Mouse (Mus musculus) neural tube, embryonic 14.5 days (tissue): ENCODE data around the gene Dffb. TPM values are rescaled to one million over a fixed set of nuclear protein-coding genes. Genes with fewer than 3 reads are reported as not detected.
A peak's percentile ranks its signal among the peaks of the same experiment; 100 is the strongest.
"Not testable (repeated sequence)": the region's sequence is repeated elsewhere in the genome, so short reads cannot be mapped to it uniquely, and the experiment has no call there.

Source experiments
- ATAC-seq: fragments of 200-750 bp; cut with Nextera tagmentation; 2 replicates; pipeline ENCODE4 v1.8.0; 2017; ENCODE audit warnings: low read depth, mild to moderate bottlenecking, moderate TSS enrichment, moderate library complexity
- H3K27ac ChIP-seq: fragments of 300-500 bp; sonication (generic); 2 replicates; pipeline ENCODE4 v1.5.1; 2014; ENCODE audit warnings: low read depth, mild to moderate bottlenecking, control low read depth, low read length, moderate library complexity, mixed read lengths
- H3K27me3 ChIP-seq: fragments of 300-500 bp; sonication (generic); 2 replicates; pipeline ENCODE4 v1.6.1; 2014; ENCODE audit warnings: low read length; ENCODE audit not compliant: control insufficient read depth, insufficient read depth
- H3K36me3 ChIP-seq: fragments of 300-500 bp; sonication (generic); 2 replicates; pipeline ENCODE4 v1.6.1; 2014; ENCODE audit warnings: low read length, mixed read lengths; ENCODE audit not compliant: control insufficient read depth, insufficient read depth
- H3K4me1 ChIP-seq: fragments of 300-500 bp; sonication (generic); 2 replicates; pipeline ENCODE4 v1.6.1; 2014; ENCODE audit warnings: low read length; ENCODE audit not compliant: control insufficient read depth, insufficient read depth
- H3K4me2 ChIP-seq: fragments of 300-500 bp; sonication (generic); 2 replicates; pipeline ENCODE4 v1.6.1; 2014; ENCODE audit warnings: mild to moderate bottlenecking, low read depth, low read length, control low read depth
- H3K4me3 ChIP-seq: fragments of 300-500 bp; sonication (generic); 2 replicates; pipeline ENCODE4 v1.5.1; 2014; ENCODE audit warnings: low read depth, low read length, control low read depth, mixed read lengths
- H3K9ac ChIP-seq: fragments of 300-500 bp; sonication (generic); replicated peaks from 2 replicates; pipeline ENCODE4 v1.6.1; 2014; ENCODE audit warnings: low read depth, mild to moderate bottlenecking, control low read depth, low read length, mixed read lengths
- H3K9me3 ChIP-seq: fragments of 300-500 bp; sonication (generic); 2 replicates; pipeline ENCODE4 v1.6.1; 2016; ENCODE audit warnings: low read length; ENCODE audit not compliant: control insufficient read depth
- whole genome bisulfite sequencing: fragments of 180-500 bp; shearing (Covaris S2); extraction: QIAGEN DNeasy Blood & Tissue Kit; methylation state at CpG from one replicate; pipeline ENCODE4 v1.1.7; 2014; 5-methylcytosine and 5-hydroxymethylcytosine counted together
- polyA plus RNA-seq: library from polyadenylated mRNA; unstranded; fragments of >200 nt; fragmentation: Nextera tagmentation; extraction: Ambion mirVana; gene quantifications from 2 replicates; pipeline ENCODE4 v1.2.1, GENCODE M21; 2014

Gene Dffb
- polyA plus RNA-seq, 1 experiment from 2014 or later, result 12.5 TPM

DNA sequence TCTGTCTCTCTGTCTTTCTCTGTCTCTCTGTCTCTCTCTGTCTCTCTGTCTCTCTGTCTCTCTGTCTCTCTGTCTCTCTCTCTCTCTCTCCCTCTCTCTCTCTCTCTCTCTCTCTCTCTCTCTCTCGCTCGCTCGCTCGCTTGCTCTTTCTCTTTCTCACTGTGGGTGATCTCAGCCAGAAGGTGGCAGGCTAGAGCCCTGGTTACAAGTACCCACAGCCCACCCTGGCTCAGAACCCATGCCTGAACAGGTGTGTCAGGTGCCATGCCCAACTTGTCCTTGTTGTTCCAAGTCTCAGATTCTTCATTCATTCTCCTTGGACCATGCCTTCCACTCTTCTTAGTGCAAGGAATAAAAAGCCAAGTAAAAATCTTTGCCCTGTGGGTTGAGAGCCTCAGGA is 52.8 kb downstream of the Dffb start:
- not testable (repeated sequence) for H3K36me3 ChIP-seq, ATAC-seq, H3K4me3 ChIP-seq, H3K27me3 ChIP-seq, H3K9me3 ChIP-seq, H3K27ac ChIP-seq, H3K4me2 ChIP-seq, H3K4me1 ChIP-seq, H3K9ac ChIP-seq
- 43% methylated on average over 4 of the region's 4 CpGs for WGBS

DNA sequence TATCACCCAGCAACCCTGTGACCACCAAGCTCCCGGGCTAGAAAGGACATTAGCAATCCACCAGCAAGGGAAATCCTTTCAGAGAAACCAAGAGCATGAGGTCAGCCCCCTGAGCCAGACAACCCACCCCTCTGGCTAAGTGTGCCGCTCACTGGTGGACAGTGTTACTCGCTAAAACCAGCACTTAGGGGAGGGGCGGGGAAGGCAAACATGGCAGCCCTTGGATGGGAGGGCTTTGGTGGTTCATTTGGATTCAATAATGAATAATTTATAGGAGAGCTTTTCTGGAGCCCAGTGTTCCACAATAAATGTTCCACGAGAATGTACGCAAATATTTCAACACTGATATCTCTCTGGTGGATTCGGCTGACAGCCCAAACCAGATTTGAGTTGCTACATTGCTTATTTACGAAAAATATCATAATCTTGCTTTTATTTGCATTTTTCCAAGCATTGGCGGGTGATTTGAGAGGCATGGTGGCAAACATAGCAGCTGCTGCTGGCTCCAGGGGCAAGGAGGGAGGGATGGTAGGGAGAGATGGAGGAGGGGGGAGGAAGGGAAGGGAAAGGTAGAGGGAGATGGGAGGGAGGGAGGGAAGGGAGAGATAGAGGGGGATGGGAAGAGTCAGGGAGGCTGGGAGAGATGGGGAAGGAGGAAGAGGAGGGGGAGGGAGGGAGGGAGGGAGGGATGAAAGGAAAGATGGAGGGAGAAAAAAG is 54.3 kb downstream of the Dffb start:
- H3K27ac ChIP-seq, result peak overlapping the region; percentile 16; the same call in 1 of the 2 replicates
- H3K9ac ChIP-seq, result no peak overlapping the region
- H3K9me3 ChIP-seq, result no peaks in the 10 kb centered on the region
- ATAC-seq, result no peak
- H3K4me3 ChIP-seq, result no peak overlapping the region
- WGBS, result 48% methylated on average over 9 of the region's 9 CpGs
- H3K27me3 ChIP-seq, result no peaks in the 10 kb centered on the region
- no peaks in the 10 kb centered on the region for H3K4me1 ChIP-seq
- H3K4me2 ChIP-seq, result no peak overlapping the region
- H3K36me3 ChIP-seq, result no peaks in the 10 kb centered on the region

DNA sequence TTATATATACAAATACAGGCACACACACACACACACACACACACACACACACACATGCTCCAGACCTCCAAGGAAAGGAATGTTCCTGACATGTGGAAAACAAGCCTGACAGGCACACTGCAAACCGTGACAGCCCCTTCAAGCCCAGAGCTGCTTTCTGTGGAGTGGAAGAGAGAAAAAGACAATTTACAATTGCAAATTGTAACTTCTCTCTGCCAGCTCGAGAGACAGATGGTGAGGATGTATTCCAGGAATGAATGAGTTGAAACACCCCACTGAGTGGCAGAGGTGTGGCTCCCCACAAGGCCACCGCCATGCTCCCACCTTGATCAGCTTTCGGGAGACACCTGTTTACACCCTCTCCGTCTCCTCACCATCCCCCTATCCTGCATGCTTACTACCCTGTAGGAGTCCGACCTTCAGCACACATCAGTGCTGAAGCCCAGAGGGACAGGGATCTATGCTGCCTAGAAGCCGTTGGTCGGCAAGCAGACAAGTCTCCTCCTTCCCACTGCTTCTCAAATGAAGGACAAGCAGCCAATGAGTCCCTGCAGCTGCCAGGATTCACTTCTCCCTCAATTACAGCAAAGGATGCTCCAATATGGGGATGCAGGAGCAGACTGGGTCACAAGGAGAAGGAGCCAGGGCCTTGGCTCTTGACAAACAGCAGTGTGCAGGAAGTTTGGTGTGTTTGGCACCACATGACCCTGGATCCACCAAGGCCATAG is 57.0 kb downstream of the Dffb start:
- H3K27ac ChIP-seq, result no peak overlapping the region
- H3K9ac ChIP-seq, result no peak overlapping the region
- H3K27me3 ChIP-seq, result no peaks in the 10 kb centered on the region
- no peaks in the 10 kb centered on the region for H3K36me3 ChIP-seq
- H3K9me3 ChIP-seq, result no peaks in the 10 kb centered on the region
- 49% methylated on average over 8 of the region's 8 CpGs for WGBS
- no peaks in the 10 kb centered on the region for H3K4me1 ChIP-seq
- no peak for ATAC-seq
- H3K4me2 ChIP-seq, result no peak overlapping the region
- no peak overlapping the region for H3K4me3 ChIP-seq

Other genes with a start within 250 kb of the Dffb start
- gene A430005L14Rik, start 17.9 kb downstream of the Dffb start, polyA plus RNA-seq, result 52.7 and 57.5 TPM in 2 replicates
- 18.4 and 18.7 TPM in 2 replicates for gene Cep104, start 68 bp upstream of the Dffb start, polyA plus RNA-seq
- 10.1 and 11.8 TPM in 2 replicates for gene Lrrc47, start 36.6 kb upstream of the Dffb start, polyA plus RNA-seq
- gene Smim1, start 51.1 kb upstream of the Dffb start, polyA plus RNA-seq, result 9.1 and 12.5 TPM in 2 replicates
- gene Ccdc27, start 67.6 kb upstream of the Dffb start, polyA plus RNA-seq, result not detected in 2 replicates
- not detected in 2 replicates for gene Trp73, start 165.1 kb upstream of the Dffb start, polyA plus RNA-seq
- gene Wrap73, start 167.2 kb upstream of the Dffb start, polyA plus RNA-seq, result 37.3 and 39.5 TPM in 2 replicates
- 184 and 208 TPM in 2 replicates for gene Tprgl, start 185.5 kb upstream of the Dffb start, polyA plus RNA-seq
- gene Megf6, start 195.6 kb upstream of the Dffb start, polyA plus RNA-seq, result 5.0 and 13.1 TPM in 2 replicates